Comparison of ENCODE assay signal across 28 mouse cellular contexts in the genomic region with DNA sequence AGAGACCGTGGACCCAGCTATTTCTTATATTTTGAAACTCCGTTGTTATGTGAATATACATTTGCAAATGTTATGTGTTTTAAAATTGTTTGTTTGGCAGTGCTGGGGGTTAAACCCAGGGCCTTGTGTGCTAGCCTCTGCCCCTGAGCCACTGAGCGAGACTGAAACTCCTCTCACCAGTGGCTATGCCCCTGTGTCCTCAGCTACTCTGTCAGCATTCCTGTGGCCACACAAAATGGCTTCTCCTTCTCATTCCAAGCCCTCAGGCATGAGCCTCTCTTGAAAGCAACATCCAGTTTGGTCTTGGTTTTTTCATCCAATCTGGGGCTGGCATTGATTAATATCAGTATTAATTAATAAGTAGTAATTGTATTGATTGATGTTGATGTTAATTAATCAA. TPM values are rescaled to one million over a fixed set of nuclear protein-coding genes. Genes with fewer than 3 reads are reported as not detected.
A peak's percentile ranks its signal among the peaks of the same experiment; 100 is the strongest.
DNase-seq lines count a peak whose midpoint lies in the region; ATAC-seq lines count a peak whose summit lies in the region.
"Had no signal": no experiment of that assay in that cellular context is flagged by ENCODE, and none has a peak within 500 bp of the region (broad histone marks: within the 10 kb centered on the region; RNA-seq: fewer than 3 reads in every experiment).

No protein-coding gene starts in this region.

- WGBS in intestine, embryonic 14.5 days: 87% methylated on average over 3 of the region's 3 CpGs
- WGBS in intestine, embryonic 15.5 days: 88% methylated on average over 3 of the region's 3 CpGs
- 49% methylated on average over 3 of the region's 3 CpGs for WGBS in embryonic facial prominence, embryonic 13.5 days
- WGBS in limb, embryonic 10.5 days: 91% methylated on average over 3 of the region's 3 CpGs
- WGBS in limb, embryonic 15.5 days: 73% methylated on average over 3 of the region's 3 CpGs
- WGBS in hindbrain, embryonic 10.5 days: 84% methylated on average over 3 of the region's 3 CpGs

- no peaks in the 10 kb centered on the region for H3K9me3 ChIP-seq in intestine, embryonic 14.5 days (ENCODE audit: control insufficient read depth, low read length)
- H3K9me3 ChIP-seq in intestine, embryonic 15.5 days: no peaks in the 10 kb centered on the region
- no peaks in the 10 kb centered on the region for H3K9me3 ChIP-seq in embryonic facial prominence, embryonic 13.5 days
- H3K9me3 ChIP-seq in limb, embryonic 10.5 days (replicated peaks): no peaks in the 10 kb centered on the region
- H3K9me3 ChIP-seq in limb, embryonic 15.5 days: no peaks in the 10 kb centered on the region
- no peaks in the 10 kb centered on the region for H3K9me3 ChIP-seq in hindbrain, embryonic 10.5 days
- H3K9me3 ChIP-seq: heart, embryonic 10.5 days; heart, embryonic 13.5 days had no signal

- H3K36me3 ChIP-seq in intestine, embryonic 14.5 days (ENCODE audit: control insufficient read depth, insufficient read depth, low read length): no peaks in the 10 kb centered on the region
- no peaks in the 10 kb centered on the region for H3K36me3 ChIP-seq in intestine, embryonic 15.5 days
- H3K36me3 ChIP-seq in embryonic facial prominence, embryonic 13.5 days: no peaks in the 10 kb centered on the region
- H3K36me3 ChIP-seq in limb, embryonic 10.5 days: peaks cover under 1% of the 10 kb centered on the region; the same call in 1 of the 2 replicates
- H3K36me3 ChIP-seq in limb, embryonic 15.5 days: no peaks in the 10 kb centered on the region
- H3K36me3 ChIP-seq in hindbrain, embryonic 10.5 days: no peaks in the 10 kb centered on the region
- H3K36me3 ChIP-seq: heart, embryonic 10.5 days; heart, embryonic 13.5 days had no signal

- no peaks in the 10 kb centered on the region for H3K4me1 ChIP-seq in intestine, embryonic 14.5 days (replicated peaks; ENCODE audit: control insufficient read depth, insufficient read depth, low read length)
- H3K4me1 ChIP-seq in intestine, embryonic 15.5 days (replicated peaks): no peaks in the 10 kb centered on the region
- peaks cover 35% of the 10 kb centered on the region for H3K4me1 ChIP-seq in embryonic facial prominence, embryonic 13.5 days
- peaks cover 72% of the 10 kb centered on the region for H3K4me1 ChIP-seq in limb, embryonic 10.5 days
- H3K4me1 ChIP-seq in limb, embryonic 15.5 days: peaks cover 5% of the 10 kb centered on the region; the same call in 1 of the 2 replicates
- no peaks in the 10 kb centered on the region for H3K4me1 ChIP-seq in hindbrain, embryonic 10.5 days (replicated peaks)
- H3K4me1 ChIP-seq: heart, embryonic 10.5 days; heart, embryonic 13.5 days had no signal

- H3K4me2 ChIP-seq in intestine, embryonic 14.5 days (ENCODE audit: low read length): no peak overlapping the region
- H3K4me2 ChIP-seq in intestine, embryonic 15.5 days (replicated peaks): no peak overlapping the region
- H3K4me2 ChIP-seq in embryonic facial prominence, embryonic 13.5 days: 0 out of 2 replicates have a peak overlapping the region, but pooled peaks have one; percentile 0
- H3K4me2 ChIP-seq in limb, embryonic 15.5 days: no peak overlapping the region
- H3K4me2 ChIP-seq: heart, embryonic 13.5 days; hindbrain, embryonic 14.5 days had no signal

- peak; percentile 33 for DNase-seq in intestine, embryonic 14.5 days (ENCODE audit: low spot score)
- DNase-seq in limb, embryonic 10.5 days (ENCODE audit: low spot score): no peak
- no peak for DNase-seq in gastrocnemius, postnatal 25 days
- no peak for DNase-seq in hindbrain, embryonic 10.5 days (ENCODE audit: low spot score)
- DNase-seq in adrenal gland, postnatal 36 days: no peak
- DNase-seq: adrenal gland, postnatal 10 days; cerebellum, adult 11 months; cerebellum, adult 2 months; cerebellum, postnatal 10 days; cerebellum, postnatal 36 days; embryo, embryonic 11 days; forebrain, postnatal 0 days; gastrocnemius, adult 2 months; gastrocnemius, postnatal 14 days; heart, adult 2 months; heart, postnatal 14 days; kidney, adult 11 months had no signal

- no peak overlapping the region for H3K27ac ChIP-seq in intestine, embryonic 14.5 days (ENCODE audit: low read depth)
- no peak overlapping the region for H3K27ac ChIP-seq in intestine, embryonic 15.5 days
- peak overlapping the region; percentile 60 for H3K27ac ChIP-seq in embryonic facial prominence, embryonic 13.5 days
- H3K27ac ChIP-seq in limb, embryonic 10.5 days: peak overlapping the region; percentile 59
- H3K27ac ChIP-seq in limb, embryonic 15.5 days: 0 out of 2 replicates have a peak overlapping the region, but pooled peaks have one; percentile 38
- no peak overlapping the region for H3K27ac ChIP-seq in hindbrain, embryonic 10.5 days
- H3K27ac ChIP-seq: gastrocnemius, adult 2 months; heart, adult 2 months; heart, embryonic 10.5 days; heart, embryonic 13.5 days; hindbrain, embryonic 14.5 days; hindbrain, postnatal 0 days had no signal

- ATAC-seq in intestine, embryonic 14.5 days (replicated peaks; ENCODE audit: low FRiP score, low TSS enrichment, low read depth): no peak
- no peak for ATAC-seq in intestine, embryonic 15.5 days
- no peak for ATAC-seq in embryonic facial prominence, embryonic 13.5 days (ENCODE audit: insufficient number of reproducible peaks, insufficient read depth, low FRiP score, low TSS enrichment, low read depth)
- ATAC-seq in limb, embryonic 15.5 days (ENCODE audit: insufficient number of reproducible peaks, low FRiP score, low TSS enrichment, low read depth): no peak
- ATAC-seq: forebrain, embryonic 14.5 days; forebrain, postnatal 0 days; hindbrain, postnatal 0 days; inflammation-experienced regulatory T-cells, adult 6 months; Patski had no signal

- H3K9ac ChIP-seq in intestine, embryonic 14.5 days (ENCODE audit: low read length): no peak overlapping the region
- no peak overlapping the region for H3K9ac ChIP-seq in intestine, embryonic 15.5 days
- no peak overlapping the region for H3K9ac ChIP-seq in embryonic facial prominence, embryonic 13.5 days
- no peak overlapping the region for H3K9ac ChIP-seq in limb, embryonic 15.5 days
- H3K9ac ChIP-seq: forebrain, postnatal 0 days; heart, embryonic 13.5 days; hindbrain, embryonic 14.5 days had no signal

- H3K4me3 ChIP-seq in intestine, embryonic 14.5 days (ENCODE audit: low read depth, low read length): no peak overlapping the region
- H3K4me3 ChIP-seq in intestine, embryonic 15.5 days (replicated peaks): no peak overlapping the region
- H3K4me3 ChIP-seq in embryonic facial prominence, embryonic 13.5 days: no peak overlapping the region
- no peak overlapping the region for H3K4me3 ChIP-seq in limb, embryonic 10.5 days
- H3K4me3 ChIP-seq in limb, embryonic 15.5 days: no peak overlapping the region
- no peak overlapping the region for H3K4me3 ChIP-seq in hindbrain, embryonic 10.5 days
- H3K4me3 ChIP-seq: gastrocnemius, adult 2 months; heart, adult 2 months; heart, embryonic 10.5 days; heart, embryonic 13.5 days had no signal

- no peaks in the 10 kb centered on the region for H3K27me3 ChIP-seq in intestine, embryonic 14.5 days (replicated peaks; ENCODE audit: control insufficient read depth, insufficient read depth, low read length)
- no peaks in the 10 kb centered on the region for H3K27me3 ChIP-seq in intestine, embryonic 15.5 days (replicated peaks)
- H3K27me3 ChIP-seq in embryonic facial prominence, embryonic 13.5 days: no peaks in the 10 kb centered on the region; the same call in 1 of the 2 replicates
- H3K27me3 ChIP-seq in limb, embryonic 10.5 days (ENCODE audit: low read depth, poor library complexity, severe bottlenecking): no peaks in the 10 kb centered on the region
- no peaks in the 10 kb centered on the region for H3K27me3 ChIP-seq in limb, embryonic 15.5 days
- no peaks in the 10 kb centered on the region for H3K27me3 ChIP-seq in hindbrain, embryonic 10.5 days (ENCODE audit: insufficient read depth, poor library complexity, severe bottlenecking)

RNA-seq across cellular contexts. Expression of a gene that starts 58.2 kb away (rescaled TPM):
- polyA plus RNA-seq in intestine, embryonic 14.5 days (2014; fragmentation: Nextera tagmentation; extraction: Ambion mirVana): 3.4 and 5.7 TPM in 2 replicates
- polyA plus RNA-seq in intestine, embryonic 15.5 days (2015; fragmentation: Nextera tagmentation; extraction: Ambion mirVana): 2.3 and 2.7 TPM in 2 replicates
- polyA plus RNA-seq in embryonic facial prominence, embryonic 13.5 days (2015; fragmentation: Nextera tagmentation; extraction: Ambion mirVana): 11.8 and 13.1 TPM in 2 replicates
- polyA plus RNA-seq in limb, embryonic 10.5 days (2016; fragmentation: Nextera tagmentation; extraction: Ambion mirVana): 12.3 and 13.5 TPM in 2 replicates
- polyA plus RNA-seq in limb, embryonic 15.5 days (2015; fragmentation: Nextera tagmentation; extraction: Ambion mirVana): 2.9 and 3.7 TPM in 2 replicates
- total RNA-seq in gastrocnemius, postnatal 25 days (2021): not detected
- polyA plus RNA-seq in hindbrain, embryonic 10.5 days (2016; fragmentation: Nextera tagmentation; extraction: Ambion mirVana): 0.14 and 0.31 TPM in 2 replicates
- total RNA-seq in adrenal gland, postnatal 36 days (2021): 1 to 10 TPM; 7.2 to 9.1 TPM
- total RNA-seq: forebrain, postnatal 0 days; gastrocnemius, adult 2 months; gastrocnemius, postnatal 14 days; hematopoietic stem cell, adult 5-6 weeks had no signal
- polyA plus RNA-seq: cerebellum, adult 2 months; forebrain, embryonic 14.5 days; hindbrain, embryonic 14.5 days had no signal

Comparison
In these comparisons a context has a peak if more than half of its experiments do, and no peak if none do; other contexts are left out.
1. H3K27ac ChIP-seq: peak in embryonic facial prominence, embryonic 13.5 days (single experiment), limb, embryonic 10.5 days (single experiment) and limb, embryonic 15.5 days (single experiment); none in intestine, embryonic 14.5 days (single experiment), intestine, embryonic 15.5 days (single experiment) and hindbrain, embryonic 10.5 days (single experiment).